Mouse (Mus musculus): ENCODE data around the gene Gm21833. TPM values are rescaled to one million over a fixed set of nuclear protein-coding genes. Genes with fewer than 3 reads are reported as not detected.
"Not testable (repeated sequence)": the region's sequence is repeated elsewhere in the genome, so short reads cannot be mapped to it uniquely, and the experiment has no call there.

Gene Gm21833
- polyA plus RNA-seq (2015; fragmentation: Nextera tagmentation; extraction: Ambion mirVana): not detected in 2 replicates

DNA sequence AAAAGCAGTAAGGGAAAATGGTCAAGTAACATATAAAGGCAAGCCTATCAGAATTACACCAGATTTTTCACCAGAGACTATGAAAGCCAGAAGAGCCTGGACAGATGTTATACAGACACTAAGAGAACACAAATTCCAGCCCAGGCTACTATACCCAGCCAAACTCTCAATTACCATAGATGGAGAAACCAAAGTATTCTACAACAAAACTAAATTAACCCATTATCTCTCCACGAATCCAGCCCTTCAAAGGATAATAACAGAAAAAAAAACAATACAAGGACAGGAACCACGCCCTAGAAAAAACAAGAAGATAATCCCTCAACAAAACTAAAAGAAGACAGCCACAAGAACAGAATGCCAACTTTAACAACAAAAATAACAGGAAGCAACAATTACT is at the start of gene Gm21833:
TSS of gene Gm21833 (plus strand) at position 301 of the 400 bp plus-strand sequence.
- not testable (repeated sequence) for H3K27ac ChIP-seq (ENCODE audit: low read depth); DNase-seq; H3K27me3 ChIP-seq (ENCODE audit: insufficient read depth, low read length); H3K4me2 ChIP-seq (ENCODE audit: low read depth, low read length); H3K4me1 ChIP-seq (ENCODE audit: insufficient read depth); ATAC-seq; H3K9ac ChIP-seq (replicated peaks); H3K9me3 ChIP-seq (ENCODE audit: low read length); H3K36me3 ChIP-seq (replicated peaks; ENCODE audit: insufficient read depth, low read length); H3K4me3 ChIP-seq (ENCODE audit: low read depth, low read length)
- 48% methylated on average over 2 of the region's 2 CpGs for WGBS (ENCODE audit: insufficient replicate concordance)

DNA sequence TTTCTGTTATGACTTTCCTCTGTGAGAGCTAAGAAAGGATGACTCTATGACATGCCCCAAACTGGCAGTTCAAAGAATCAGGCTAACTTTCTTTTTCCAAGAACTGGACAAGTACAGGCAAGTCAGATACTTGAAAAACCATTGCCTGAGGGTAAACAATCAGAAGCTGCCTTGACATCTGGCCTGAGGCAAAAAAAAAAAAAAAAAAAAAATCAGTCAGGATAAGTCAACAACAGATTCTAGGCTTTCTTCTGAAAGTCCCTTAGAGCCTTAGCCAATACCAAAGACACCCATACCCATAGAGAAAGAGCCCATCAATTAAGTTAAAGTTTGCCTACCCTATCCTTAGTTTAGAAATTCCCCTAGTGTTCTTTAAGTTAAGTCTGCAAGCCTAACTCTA is 38.7 kb upstream of the Gm21833 start:
- Histone ChIP-seq H3K4me2 (ENCODE audit: low read depth, low read length) (no peak overlapping the region), H3K4me3 (ENCODE audit: low read depth, low read length) (no peak overlapping the region), H3K9ac (replicated peaks) (no peak overlapping the region), H3K27ac (ENCODE audit: low read depth) (no peak overlapping the region), H3K36me3 (replicated peaks; ENCODE audit: insufficient read depth, low read length) (no peaks in the 10 kb centered on the region), H3K9me3 (ENCODE audit: low read length) (no peaks in the 10 kb centered on the region), H3K4me1 (ENCODE audit: insufficient read depth) (no peaks in the 10 kb centered on the region), H3K27me3 (ENCODE audit: insufficient read depth, low read length) (no peaks in the 10 kb centered on the region)
- DNase-seq (no peak), ATAC-seq (no peak)
- no peak for TF ChIP-seq EP300 (IDR thresholded peaks at IDR 0.05; ENCODE audit: low read depth)
- TF ChIP-seq CTCF (IDR thresholded peaks at IDR 0.05; ENCODE audit: low read depth): no peak

DNA sequence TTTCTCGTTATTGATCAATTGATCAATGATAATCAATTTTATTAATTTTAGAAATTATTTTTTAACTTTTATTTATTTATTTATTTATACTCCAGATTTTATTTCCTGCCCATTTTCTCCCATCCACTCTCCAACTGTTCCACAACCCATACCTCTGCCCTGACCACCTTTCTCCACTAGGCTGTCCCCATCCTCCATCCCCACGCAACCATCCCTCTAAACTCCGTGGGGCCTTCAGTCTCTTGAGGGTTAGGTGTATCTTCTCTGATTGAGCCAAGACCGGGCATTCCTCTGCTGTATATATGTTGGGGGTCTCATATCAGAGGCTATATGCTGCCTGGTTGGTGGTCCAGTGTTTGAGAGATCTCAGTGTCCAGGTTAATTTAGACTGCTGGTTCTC is 31.7 kb upstream of the Gm21833 start:
- H3K9ac ChIP-seq (replicated peaks): no peak overlapping the region
- H3K9me3 ChIP-seq (ENCODE audit: low read length): no peaks in the 10 kb centered on the region
- H3K4me3 ChIP-seq (ENCODE audit: low read depth, low read length): no peak overlapping the region
- no peak overlapping the region for H3K4me2 ChIP-seq (ENCODE audit: low read depth, low read length)
- no peaks in the 10 kb centered on the region for H3K36me3 ChIP-seq (replicated peaks; ENCODE audit: insufficient read depth, low read length)
- TF ChIP-seq CTCF (IDR thresholded peaks at IDR 0.05; ENCODE audit: low read depth) (no peak), EP300 (IDR thresholded peaks at IDR 0.05; ENCODE audit: low read depth) (no peak)
- no peaks in the 10 kb centered on the region for H3K4me1 ChIP-seq (ENCODE audit: insufficient read depth)
- H3K27me3 ChIP-seq (ENCODE audit: insufficient read depth, low read length): no peaks in the 10 kb centered on the region
- DNase-seq: no peak
- ATAC-seq: no peak
- H3K27ac ChIP-seq (ENCODE audit: low read depth): no peak overlapping the region
- 78% methylated on average over 4 of the region's 4 CpGs for WGBS (ENCODE audit: insufficient replicate concordance)

DNA sequence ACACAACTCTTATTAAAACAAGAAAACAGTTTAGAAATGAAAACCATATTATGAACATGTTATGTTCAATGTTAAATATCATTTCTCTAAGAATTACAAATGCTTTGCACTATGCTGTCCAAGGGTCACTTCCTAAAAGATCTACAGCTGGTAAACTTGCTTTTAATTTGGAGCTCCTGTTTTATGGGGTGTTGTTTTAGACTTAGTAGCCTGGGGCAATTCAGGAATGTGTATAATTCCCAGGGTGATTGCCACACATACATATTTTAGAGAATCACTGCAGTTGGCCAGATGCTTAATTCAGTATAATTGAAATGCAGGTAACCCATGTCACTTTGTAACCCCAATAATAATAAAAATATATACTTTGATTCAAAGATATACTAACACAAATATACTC is 12.9 kb upstream of the Gm21833 start:
- Histone ChIP-seq H3K4me2 (ENCODE audit: low read depth, low read length) (no peak overlapping the region), H3K27me3 (ENCODE audit: insufficient read depth, low read length) (no peaks in the 10 kb centered on the region), H3K4me1 (ENCODE audit: insufficient read depth) (no peaks in the 10 kb centered on the region), H3K9ac (replicated peaks) (no peak overlapping the region), H3K27ac (ENCODE audit: low read depth) (no peak overlapping the region), H3K9me3 (ENCODE audit: low read length) (no peaks in the 10 kb centered on the region), H3K36me3 (replicated peaks; ENCODE audit: insufficient read depth, low read length) (no peaks in the 10 kb centered on the region), H3K4me3 (ENCODE audit: low read depth, low read length) (no peak overlapping the region)
- TF ChIP-seq EP300 (IDR thresholded peaks at IDR 0.05; ENCODE audit: low read depth) (no peak), CTCF (IDR thresholded peaks at IDR 0.05; ENCODE audit: low read depth) (no peak)
- DNase-seq (no peak), ATAC-seq (no peak)

DNA sequence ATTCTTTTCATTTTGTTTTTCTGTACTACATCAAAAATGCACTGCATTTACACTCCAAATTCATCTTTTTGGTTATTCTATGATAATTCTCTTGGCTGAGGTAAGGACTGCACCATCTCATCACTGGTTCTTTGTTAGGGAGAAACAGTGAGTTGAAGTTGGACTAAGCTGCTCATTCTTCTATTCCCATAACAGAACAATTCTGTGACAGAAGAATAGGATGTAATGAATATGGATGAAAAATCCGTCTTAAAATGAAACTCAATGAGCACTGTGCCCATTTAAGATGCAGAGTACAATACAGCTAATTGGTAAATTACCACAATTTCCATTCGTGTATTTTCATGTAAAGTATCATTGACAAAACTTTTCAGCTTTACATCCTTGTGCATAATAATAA is 11.6 kb upstream of the Gm21833 start:
- Histone ChIP-seq H3K4me3 (ENCODE audit: low read depth, low read length) (no peak overlapping the region), H3K4me1 (ENCODE audit: insufficient read depth) (no peaks in the 10 kb centered on the region), H3K9ac (replicated peaks) (no peak overlapping the region), H3K27me3 (ENCODE audit: insufficient read depth, low read length) (no peaks in the 10 kb centered on the region), H3K4me2 (ENCODE audit: low read depth, low read length) (no peak overlapping the region), H3K9me3 (ENCODE audit: low read length) (no peaks in the 10 kb centered on the region), H3K36me3 (replicated peaks; ENCODE audit: insufficient read depth, low read length) (no peaks in the 10 kb centered on the region), H3K27ac (ENCODE audit: low read depth) (no peak overlapping the region)
- 59% methylated on average over 2 of the region's 2 CpGs for WGBS (ENCODE audit: insufficient replicate concordance)
- ATAC-seq: no peak
- no peak for TF ChIP-seq CTCF (IDR thresholded peaks at IDR 0.05; ENCODE audit: low read depth)
- TF ChIP-seq EP300 (IDR thresholded peaks at IDR 0.05; ENCODE audit: low read depth): no peak
- DNase-seq: no peak

DNA sequence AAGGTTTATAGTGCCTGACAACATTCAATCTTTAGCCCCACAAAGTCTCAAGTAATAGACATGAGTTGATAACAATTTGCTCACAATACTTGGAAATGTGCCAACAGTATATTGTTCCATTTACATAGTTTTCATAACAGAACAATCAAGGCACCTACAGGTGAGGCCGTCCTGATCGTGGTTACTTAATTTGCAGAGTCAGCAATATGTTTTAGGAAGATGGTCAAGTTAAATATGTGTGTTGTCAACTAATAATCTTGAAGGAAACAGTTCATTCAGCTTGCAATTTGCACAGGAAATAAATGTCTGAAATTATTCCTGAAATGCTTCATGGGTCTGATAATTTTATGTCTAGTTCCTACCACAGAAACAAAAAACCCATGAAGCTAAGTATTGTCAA is 27.6 kb downstream of the Gm21833 start:
- TF ChIP-seq EP300 (IDR thresholded peaks at IDR 0.05; ENCODE audit: low read depth) (no peak), CTCF (IDR thresholded peaks at IDR 0.05; ENCODE audit: low read depth) (no peak)
- 74% methylated on average over 2 of the region's 2 CpGs for WGBS (ENCODE audit: insufficient replicate concordance)
- no peak overlapping the region for H3K27ac ChIP-seq (ENCODE audit: low read depth)
- H3K27me3 ChIP-seq (ENCODE audit: insufficient read depth, low read length): no peaks in the 10 kb centered on the region
- no peak overlapping the region for H3K4me3 ChIP-seq (ENCODE audit: low read depth, low read length)
- no peak overlapping the region for H3K9ac ChIP-seq (replicated peaks)
- DNase-seq (no peak), ATAC-seq (no peak)
- no peaks in the 10 kb centered on the region for H3K36me3 ChIP-seq (replicated peaks; ENCODE audit: insufficient read depth, low read length)
- no peak overlapping the region for H3K4me2 ChIP-seq (ENCODE audit: low read depth, low read length)
- no peaks in the 10 kb centered on the region for H3K9me3 ChIP-seq (ENCODE audit: low read length)
- no peaks in the 10 kb centered on the region for H3K4me1 ChIP-seq (ENCODE audit: insufficient read depth)

DNA sequence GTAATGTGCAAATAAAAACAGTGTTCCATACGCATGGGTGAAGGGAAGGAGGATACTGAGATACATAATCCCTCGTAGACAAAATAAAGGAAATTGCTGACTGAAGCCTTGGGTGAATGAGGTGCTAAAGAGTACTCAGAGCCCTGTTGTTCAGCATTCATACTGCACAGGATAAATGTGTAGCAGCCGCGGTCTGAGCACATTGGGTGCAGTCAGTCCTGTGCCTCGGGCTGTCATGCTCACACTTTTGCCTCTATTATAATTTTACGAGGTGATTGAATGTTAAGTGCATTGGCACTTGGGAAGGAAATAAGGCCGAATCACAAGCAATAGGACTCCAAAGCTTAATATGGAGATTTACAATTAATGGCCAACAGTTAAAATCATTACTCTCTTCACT is 36.4 kb downstream of the Gm21833 start:
- no peak for TF ChIP-seq CTCF (IDR thresholded peaks at IDR 0.05; ENCODE audit: low read depth)
- TF ChIP-seq EP300 (IDR thresholded peaks at IDR 0.05; ENCODE audit: low read depth): no peak
- 81% methylated on average over 7 of the region's 7 CpGs for WGBS (ENCODE audit: insufficient replicate concordance)
- no peaks in the 10 kb centered on the region for H3K36me3 ChIP-seq (replicated peaks; ENCODE audit: insufficient read depth, low read length)

More for the DNA sequence above, 36.4 kb downstream of the Gm21833 start:
- no peaks in the 10 kb centered on the region for H3K4me1 ChIP-seq (ENCODE audit: insufficient read depth)
- H3K4me2 ChIP-seq (ENCODE audit: low read depth, low read length): no peak overlapping the region
- ATAC-seq (no peak), DNase-seq (no peak)
- no peaks in the 10 kb centered on the region for H3K9me3 ChIP-seq (ENCODE audit: low read length)
- no peaks in the 10 kb centered on the region for H3K27me3 ChIP-seq (ENCODE audit: insufficient read depth, low read length)
- H3K4me3 ChIP-seq (ENCODE audit: low read depth, low read length): no peak overlapping the region
- H3K9ac ChIP-seq (replicated peaks): no peak overlapping the region
- H3K27ac ChIP-seq (ENCODE audit: low read depth): no peak overlapping the region

Measured in liver, postnatal 0 days (tissue).